Mouse (Mus musculus) T-cell, adult 2 months (primary cell): ENCODE data around the gene Sod2.
"Not testable (repeated sequence)": the region's sequence is repeated elsewhere in the genome, so short reads cannot be mapped to it uniquely, and the experiment has no call there.

ENCODE experiments used
- DNase-seq: peaks from one replicate; pipeline ENCODE4 v3.0.0; 2022; ENCODE audit warnings: low spot score

Sod2 gene

DNA sequence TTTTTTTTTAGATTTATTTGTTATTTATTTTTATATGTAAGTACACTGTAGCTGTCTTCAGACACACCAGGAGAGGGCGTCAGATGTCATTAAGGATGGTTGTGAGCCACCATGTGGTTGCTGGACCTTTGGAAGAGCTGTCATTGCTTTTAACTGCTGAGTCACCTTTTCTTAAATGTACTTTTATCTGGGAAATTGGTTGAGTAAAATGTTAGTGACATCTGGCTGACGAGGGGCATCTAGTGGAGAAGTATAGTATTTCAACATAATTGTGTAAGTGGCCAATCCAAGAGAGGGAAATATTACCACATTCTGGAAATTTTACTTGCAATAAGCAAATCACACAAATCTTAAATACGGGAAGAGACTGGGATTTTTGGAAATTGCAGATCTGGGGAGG lies 3.2 kb downstream of the Sod2 start:
- peak; percentile 38 for DNase-seq

DNA sequence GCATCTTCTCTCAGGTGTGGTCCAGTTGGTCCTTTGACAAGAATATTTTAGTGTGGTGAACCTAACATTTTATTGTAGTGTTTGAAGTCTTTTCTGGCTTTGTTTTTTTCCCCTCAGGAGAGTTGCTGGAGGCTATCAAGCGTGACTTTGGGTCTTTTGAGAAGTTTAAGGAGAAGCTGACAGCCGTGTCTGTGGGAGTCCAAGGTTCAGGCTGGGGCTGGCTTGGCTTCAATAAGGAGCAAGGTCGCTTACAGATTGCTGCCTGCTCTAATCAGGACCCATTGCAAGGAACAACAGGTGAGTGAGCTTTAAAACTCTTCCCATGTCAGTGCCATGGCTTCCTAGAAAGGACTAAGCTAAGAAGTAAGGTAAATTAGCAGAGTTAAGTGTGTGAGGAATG lies 6.7 kb downstream of the Sod2 start:
- DNase-seq, result no peak

DNA sequence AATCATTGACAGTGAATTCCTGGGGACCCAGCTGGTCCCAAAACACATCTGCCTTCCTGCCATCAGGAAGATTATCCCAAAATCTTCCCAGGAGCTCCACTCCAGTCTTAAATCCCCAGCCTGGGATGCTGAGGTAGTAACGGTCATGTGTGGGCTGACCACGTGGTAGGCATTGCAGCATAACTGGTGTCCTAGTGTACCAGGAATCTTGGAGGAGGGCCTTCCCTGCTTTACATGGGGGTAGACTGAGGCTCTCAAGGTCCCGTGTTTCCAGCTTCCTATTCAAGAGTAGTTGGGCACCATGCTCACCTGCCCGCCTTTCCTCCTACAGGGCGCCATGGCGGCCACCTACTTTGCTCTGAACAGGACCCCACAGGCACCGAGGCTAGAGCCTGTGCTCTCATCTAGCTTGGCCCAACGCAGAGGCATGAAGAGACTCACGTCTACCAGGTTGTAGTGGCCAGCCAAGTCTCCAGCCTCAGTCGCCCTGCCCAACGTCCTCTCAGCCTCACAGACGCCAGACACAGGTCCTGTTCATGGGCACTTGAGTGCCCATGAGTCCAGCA lies 30.1 kb downstream of the Sod2 start:
- not testable (repeated sequence) for DNase-seq

DNA sequence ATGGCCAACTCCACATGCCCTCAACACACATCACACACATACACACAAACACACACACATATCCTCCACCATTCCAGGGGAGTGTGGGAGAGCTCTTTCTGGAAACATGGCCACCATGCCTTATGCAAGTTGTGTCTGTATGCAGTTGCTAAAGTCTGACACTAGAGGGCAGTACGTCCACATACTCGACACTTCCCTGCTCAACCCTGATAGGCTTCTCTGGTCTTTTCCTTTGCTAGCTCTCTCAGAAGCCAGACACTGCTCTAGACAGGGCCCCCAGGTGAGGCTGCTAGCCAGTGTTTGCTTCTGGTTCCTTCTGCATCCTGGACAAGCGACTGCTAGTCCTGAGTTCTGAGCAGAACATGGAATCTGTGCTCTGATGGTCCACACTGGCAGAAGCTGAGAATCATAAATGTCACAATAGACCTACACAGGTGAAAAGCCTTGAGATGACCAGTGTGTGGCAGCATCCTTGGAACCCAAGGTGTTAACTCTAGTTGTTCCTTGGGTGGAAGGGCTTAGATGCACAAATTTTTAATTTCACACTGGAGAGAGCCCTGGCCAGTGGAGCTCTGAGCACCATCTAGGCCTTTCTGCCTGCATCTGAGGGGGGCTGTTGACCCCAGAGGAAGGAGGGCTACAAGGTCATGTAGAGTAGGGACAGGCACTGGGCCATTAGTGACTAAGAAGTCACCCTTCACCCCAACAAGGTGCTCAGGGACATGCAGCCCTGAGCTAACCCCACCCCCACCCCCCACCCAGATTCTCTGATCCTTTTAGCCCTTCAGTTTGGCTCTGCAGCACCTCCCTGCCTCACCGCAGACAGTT lies 37.4 kb downstream of the Sod2 start:
- peak; percentile 19 for DNase-seq

DNA sequence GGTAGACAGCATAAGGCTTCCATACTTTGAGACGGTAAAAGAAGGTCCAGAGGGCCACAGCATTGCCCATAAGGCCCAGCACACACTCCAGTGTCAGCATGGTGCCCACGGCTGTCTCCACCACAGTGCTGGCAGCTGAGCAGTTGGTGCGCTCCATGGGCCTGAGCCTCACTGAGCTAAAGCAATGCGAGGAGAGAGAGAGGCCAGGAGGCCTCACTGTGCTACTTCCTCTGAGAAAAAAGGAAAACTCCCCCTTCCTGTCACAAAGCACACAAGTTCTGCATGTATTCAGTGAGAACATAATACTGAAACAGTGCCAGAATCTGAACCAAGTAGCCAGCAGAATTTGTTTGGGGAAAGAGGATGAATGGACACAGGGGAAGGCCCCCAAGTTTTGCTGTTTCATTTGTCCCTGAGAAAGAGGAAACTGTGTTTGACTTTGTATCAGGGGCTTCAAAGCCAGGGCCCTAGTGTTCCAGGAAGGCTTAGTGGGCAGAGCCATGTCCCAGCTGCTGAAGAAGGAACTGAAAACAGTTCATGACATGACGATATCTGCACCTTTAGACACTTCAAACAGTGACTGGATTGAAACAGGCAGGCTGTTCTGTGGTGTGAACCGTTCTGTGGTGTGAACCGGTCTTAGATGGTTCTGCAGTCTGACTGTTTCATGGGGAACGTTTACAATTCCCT lies 45.6 kb downstream of the Sod2 start, which contains the start of gene Gpr31b:
Gene Gpr31b (minus strand): TSS at position 173 of the 690 bp plus-strand sequence.
- DNase-seq, result not testable (repeated sequence)

DNA sequence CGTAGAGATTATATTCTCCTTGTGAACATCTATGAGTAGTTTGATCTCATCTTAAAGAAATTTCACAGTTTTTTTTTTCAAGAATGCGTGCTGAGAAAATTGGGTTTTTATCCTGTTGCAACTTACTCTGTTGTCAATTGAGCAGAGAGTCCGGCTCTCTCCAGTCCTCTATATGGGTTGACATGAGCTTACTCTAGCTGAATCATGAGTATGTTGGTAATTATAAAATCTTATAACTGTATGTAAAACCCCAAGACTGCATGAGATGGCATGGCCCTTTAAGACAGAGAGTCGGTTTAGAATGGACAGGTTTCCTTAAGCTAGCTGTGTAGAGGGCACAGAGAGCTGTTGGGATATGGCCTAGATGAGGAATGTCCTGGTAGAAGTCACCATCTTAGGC lies 54.2 kb downstream of the Sod2 start, which contains the start of gene Tcp10b:
Gene Tcp10b (plus strand): TSS at position 301 of the 400 bp plus-strand sequence.
- DNase-seq, result not testable (repeated sequence)

DNA sequence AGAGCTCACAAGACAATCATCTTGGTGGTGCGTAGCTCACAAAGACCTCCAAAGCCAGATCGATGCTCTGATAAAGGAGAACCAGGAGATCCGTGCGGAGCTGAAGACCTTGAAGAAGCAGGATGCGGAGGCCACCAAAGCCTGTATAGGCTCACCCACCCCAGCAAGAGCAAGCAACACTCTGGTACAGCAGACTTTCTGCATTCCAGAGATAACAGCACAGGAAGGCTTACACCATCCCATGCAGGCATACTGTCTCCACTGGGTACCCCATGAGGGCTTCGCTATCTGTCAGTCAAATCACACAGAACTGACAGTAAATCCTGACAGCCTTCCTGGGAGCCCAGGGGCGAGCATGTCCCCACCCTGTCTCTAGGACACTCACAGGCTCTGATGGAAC lies 56.2 kb downstream of the Sod2 start:
- DNase-seq, result not testable (repeated sequence)

DNA sequence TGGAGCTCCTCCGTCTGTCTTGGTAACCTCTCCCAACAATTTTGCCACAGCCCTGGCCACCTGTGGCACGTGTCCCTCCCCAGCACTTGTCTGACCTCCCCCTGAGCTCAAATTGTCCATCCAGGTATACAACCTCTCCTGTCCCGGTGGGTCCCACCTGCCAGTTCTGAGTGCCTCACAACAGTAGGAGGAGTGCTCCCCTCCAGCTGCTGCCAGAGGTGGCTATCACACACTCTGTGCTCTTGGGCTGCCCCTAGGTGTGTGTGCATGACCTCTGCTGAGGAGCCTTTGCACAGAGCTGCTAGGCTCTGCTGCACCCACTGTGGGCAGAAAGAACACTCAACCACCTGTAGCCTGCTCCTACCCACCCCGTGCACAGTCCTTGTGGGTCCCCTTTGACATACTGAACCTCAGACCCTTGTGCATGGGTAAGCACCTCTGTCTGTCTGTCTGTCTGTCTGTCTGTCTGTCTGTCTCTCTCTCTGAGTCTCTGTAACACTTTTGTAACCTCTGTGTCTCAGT lies 61.3 kb downstream of the Sod2 start:
- not testable (repeated sequence) for DNase-seq

DNA sequence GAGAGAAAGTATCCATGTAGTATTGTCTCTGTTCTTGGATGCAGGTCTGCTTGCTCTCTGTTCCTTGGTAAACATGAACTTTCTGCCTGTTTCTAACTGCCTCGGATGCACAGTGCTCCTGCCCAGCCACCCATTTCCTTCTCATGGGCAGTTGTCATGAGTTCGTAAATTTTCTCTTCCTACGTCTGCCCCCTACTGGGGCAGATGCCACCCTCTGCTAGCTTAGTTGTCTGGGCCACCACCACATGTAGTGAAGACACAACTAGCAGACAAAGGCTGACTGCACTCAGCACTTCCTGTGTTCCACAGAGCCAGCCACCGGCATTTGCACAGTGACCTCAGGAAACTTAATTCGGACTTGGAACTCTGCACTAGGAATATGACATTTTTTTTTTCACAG lies 62.6 kb downstream of the Sod2 start:
- DNase-seq, result not testable (repeated sequence)
